Mouse (Mus musculus): Measurements from ENCODE around the gene Dusp14.

The Dusp14 gene

GRCm38 (mm10) chr11:84066071-84066481 is 3.0 kb downstream of the Dusp14 start:
- DNase-seq = no peak

GRCm38 (mm10) chr11:84063631-84064209 is 5.3 kb downstream of the Dusp14 start:
- DNase-seq = no peak

GRCm38 (mm10) chr11:84062805-84063204 is 6.3 kb downstream of the Dusp14 start:
- DNase-seq = no peak

GRCm38 (mm10) chr11:84061881-84062280 is 7.2 kb downstream of the Dusp14 start:
- no peak for DNase-seq

GRCm38 (mm10) chr11:84060635-84061034 is 8.4 kb downstream of the Dusp14 start:
- no peak for DNase-seq

- no peak for DNase-seq
Observed at GRCm38 (mm10) chr11:84059784-84060183, 9.3 kb downstream of the Dusp14 start.

GRCm38 (mm10) chr11:84057418-84057817 is 11.6 kb downstream of the Dusp14 start:
- no peak for DNase-seq

GRCm38 (mm10) chr11:84053524-84054163 is 15.4 kb downstream of the Dusp14 start:
- DNase-seq = no peak

GRCm38 (mm10) chr11:84053055-84053454 is 16.0 kb downstream of the Dusp14 start:
- DNase-seq = no peak

GRCm38 (mm10) chr11:84048411-84048810 is 20.6 kb downstream of the Dusp14 start:
- no peak for DNase-seq

- no peak for DNase-seq
Observed at GRCm38 (mm10) chr11:84047270-84047669, 21.8 kb downstream of the Dusp14 start.

- DNase-seq = no peak
Observed at GRCm38 (mm10) chr11:84044988-84045387, 24.1 kb downstream of the Dusp14 start.

GRCm38 (mm10) chr11:84042808-84043762 is 26.0 kb downstream of the Dusp14 start:
- no peak for DNase-seq

- no peak for DNase-seq
Observed at GRCm38 (mm10) chr11:84040621-84041020, 28.4 kb downstream of the Dusp14 start.

- no peak for DNase-seq
Observed at GRCm38 (mm10) chr11:84033671-84034070, 35.4 kb downstream of the Dusp14 start.

GRCm38 (mm10) chr11:84032559-84032958 is 36.5 kb downstream of the Dusp14 start:
- DNase-seq = no peak

GRCm38 (mm10) chr11:84031971-84032370 is 37.1 kb downstream of the Dusp14 start:
- DNase-seq = peak; percentile 59

GRCm38 (mm10) chr11:84028271-84029028 is 40.6 kb downstream of the Dusp14 start:
- DNase-seq = no peak

- DNase-seq = no peak
Observed at GRCm38 (mm10) chr11:84027231-84027630, 41.8 kb downstream of the Dusp14 start.

GRCm38 (mm10) chr11:84016810-84017508 is 52.1 kb downstream of the Dusp14 start:
- DNase-seq = no peak

GRCm38 (mm10) chr11:84016147-84016809 is 52.8 kb downstream of the Dusp14 start:
- DNase-seq = no peak

GRCm38 (mm10) chr11:84013105-84013504 is 56.0 kb downstream of the Dusp14 start:
- DNase-seq = peak; percentile 66

Data from thymus, postnatal 25 days (tissue).